In the genomic region with DNA sequence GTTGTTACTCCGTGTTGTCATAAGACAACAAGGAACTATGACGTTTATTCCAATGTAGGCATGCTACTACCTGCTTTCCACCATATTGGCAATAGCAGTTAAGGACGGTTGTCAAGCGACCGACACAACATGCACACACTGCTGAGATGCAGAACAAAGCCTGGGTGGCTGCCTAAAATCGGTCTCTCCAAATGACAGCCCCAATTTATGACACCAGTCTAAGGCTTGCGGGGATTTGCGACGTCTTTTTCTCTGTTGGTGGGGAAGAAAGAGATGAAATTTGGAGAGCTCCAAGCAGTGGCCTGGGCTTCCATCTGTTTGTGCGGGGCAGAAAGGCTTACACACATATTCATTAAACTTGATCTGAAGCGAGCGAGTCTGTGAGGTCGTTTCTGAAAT, we compare ENCODE assay signal across 10 mouse cellular contexts. TPM values are rescaled to one million over a fixed set of nuclear protein-coding genes. Genes with fewer than 3 reads are reported as not detected.
A peak's percentile ranks its signal among the peaks of the same experiment; 100 is the strongest.
DNase-seq lines count a peak whose midpoint lies in the region; ATAC-seq lines count a peak whose summit lies in the region.
"Had no signal": no experiment of that assay in that cellular context is flagged by ENCODE, and none has a peak within 500 bp of the region (broad histone marks: within the 10 kb centered on the region; RNA-seq: fewer than 3 reads in every experiment).

No protein-coding gene starts in this region.

- H3K9ac ChIP-seq in forebrain, embryonic 13.5 days = peak overlapping the region; percentile 79
- H3K9ac ChIP-seq in limb, embryonic 11.5 days (ENCODE audit: low read length) = no peak overlapping the region
- H3K9ac ChIP-seq: lung, embryonic 14.5 days had no signal

- peaks cover 8% of the 10 kb centered on the region for H3K27me3 ChIP-seq in forebrain, embryonic 13.5 days
- peaks cover 13% of the 10 kb centered on the region for H3K27me3 ChIP-seq in limb, embryonic 11.5 days (ENCODE audit: control insufficient read depth, insufficient read depth, low read length)

- H3K4me2 ChIP-seq in forebrain, embryonic 13.5 days = peak overlapping the region; percentile 89
- H3K4me2 ChIP-seq in limb, embryonic 11.5 days (ENCODE audit: low read depth, severe bottlenecking) = peak overlapping the region; percentile 95

- H3K4me3 ChIP-seq in forebrain, embryonic 13.5 days = peak overlapping the region; percentile 70
- H3K4me3 ChIP-seq in limb, embryonic 11.5 days (ENCODE audit: low read depth, low read length) = peak overlapping the region; percentile 56; the same call in 1 of the 2 replicates

- DNase-seq in embryo, embryonic 10.5 days (ENCODE audit: low spot score) = peak; percentile 27
- no peak for DNase-seq in embryo, embryonic 9.5 days (ENCODE audit: extremely low spot score)
- DNase-seq in R1 (ENCODE audit: low read depth, low spot score) = peak; percentile 6
- no peak for DNase-seq in limb, embryonic 11.5 days (ENCODE audit: low spot score)
- DNase-seq in gastrocnemius, adult 8-10 months (ENCODE audit: low spot score in 2 of 2) = no peak
- no peak for DNase-seq in natural killer cell, adult 2 months (ENCODE audit: low spot score in 2 of 2)
- DNase-seq in lung, postnatal 10 days = no peak

- peak overlapping the region; percentile 84 for H3K27ac ChIP-seq in forebrain, embryonic 13.5 days
- no peak overlapping the region for H3K27ac ChIP-seq in limb, embryonic 11.5 days (replicated peaks; ENCODE audit: low read depth, low read length)

- peaks cover 7% of the 10 kb centered on the region; the same call in 1 of the 2 replicates for H3K4me1 ChIP-seq in forebrain, embryonic 13.5 days
- peaks cover 3% of the 10 kb centered on the region; the same call in 1 of the 2 replicates for H3K4me1 ChIP-seq in limb, embryonic 11.5 days (ENCODE audit: control insufficient read depth, insufficient read depth, low read length)

- no peaks in the 10 kb centered on the region for H3K9me3 ChIP-seq in forebrain, embryonic 13.5 days (replicated peaks)
- H3K9me3 ChIP-seq in limb, embryonic 11.5 days (ENCODE audit: control insufficient read depth, low read length) = no peaks in the 10 kb centered on the region

- ATAC-seq in forebrain, embryonic 13.5 days = peak; percentile 17; the same call in 1 of the 2 replicates
- no peak for ATAC-seq in limb, embryonic 11.5 days (ENCODE audit: insufficient number of reproducible peaks, low FRiP score, low TSS enrichment, low read depth)

- H3K36me3 ChIP-seq in forebrain, embryonic 13.5 days (ENCODE audit: poor library complexity, severe bottlenecking) = no peaks in the 10 kb centered on the region
- no peaks in the 10 kb centered on the region for H3K36me3 ChIP-seq in limb, embryonic 11.5 days (ENCODE audit: control insufficient read depth, insufficient read depth, low read length)

- WGBS in forebrain, embryonic 13.5 days = 14% methylated on average over 13 of the region's 13 CpGs
- 18% methylated on average over 13 of the region's 13 CpGs for WGBS in limb, embryonic 11.5 days

RNA-seq across cellular contexts. Expression of a gene that starts 1.2 kb away (rescaled TPM):
- polyA plus RNA-seq in forebrain, embryonic 13.5 days (2015; fragmentation: Nextera tagmentation; extraction: Ambion mirVana) = 12.1 and 14.2 TPM in 2 replicates
- 0.29 and 0.50 TPM in 2 replicates for polyA plus RNA-seq in limb, embryonic 11.5 days (2014; fragmentation: Nextera tagmentation; extraction: Ambion mirVana)
- total RNA-seq in gastrocnemius, adult 8-10 months (2022) = not detected
- total RNA-seq: granulocyte monocyte progenitor cell, adult 5-6 weeks had no signal
- polyA plus RNA-seq: lung, embryonic 14.5 days had no signal

Comparison
In these comparisons a context has a peak if more than half of its experiments do, and no peak if none do; other contexts are left out.
1. DNase-seq: peak in embryo, embryonic 10.5 days (single experiment) and R1 (single experiment); none in embryo, embryonic 9.5 days (single experiment), limb, embryonic 11.5 days (single experiment), gastrocnemius, adult 8-10 months (0 of 2), natural killer cell, adult 2 months (0 of 2) and lung, postnatal 10 days (single experiment).